Mouse (Mus musculus) CH12.LX (cell line): ENCODE results near the gene Acp2. TPM values are rescaled to one million over a fixed set of nuclear protein-coding genes. Genes with fewer than 3 reads are reported as not detected.

Source experiments
- DNase-seq: peaks from one replicate; pipeline ENCODE4 v3.0.0-alpha.2; 2013; ENCODE audit errors: extremely low read depth
- H3K27ac ChIP-seq: 2 replicates; pipeline ENCODE4 v1.5.1; 2012; ENCODE audit warnings: low read depth, mild to moderate bottlenecking, control low read depth, moderate library complexity; ENCODE audit not compliant: insufficient read depth
- H3K27me3 ChIP-seq: replicated peaks from 2 replicates; pipeline ENCODE3; 2012; ENCODE audit warnings: inconsistent platforms
- H3K36me3 ChIP-seq, 2 experiments: replicated peaks in 1 of 2; 2 replicates each; pipeline versions ENCODE3 to v1.6.1; 2012; ENCODE audit warnings: inconsistent platforms in 1 of 2, low read length in 1 of 2, mild to moderate bottlenecking in 1 of 2, mixed read lengths in 1 of 2, moderate library complexity in 1 of 2; ENCODE audit not compliant: control insufficient read depth in 1 of 2, insufficient read depth in 1 of 2
- H3K4me1 ChIP-seq, 2 experiments: 2 replicates each; pipeline ENCODE4 v1.6.1; 2012; ENCODE audit warnings: inconsistent platforms in 1 of 2, moderate library complexity in 1 of 2; ENCODE audit not compliant: insufficient read depth in 2 of 2, control insufficient read depth in 1 of 2
- H3K4me2 ChIP-seq: 2 replicates; pipeline ENCODE4 v1.6.1; 2012; ENCODE audit warnings: low read depth, mild to moderate bottlenecking, control low read depth; ENCODE audit not compliant: poor library complexity, insufficient read depth, severe bottlenecking
- H3K4me3 ChIP-seq, 3 experiments: fragments of 150-350 bp in 1 of 3; sonication (generic) in 1 of 3; replicated peaks in 1 of 3; 2 replicates each; pipeline versions ENCODE3 to v1.5.1; 2011 to 2012; ENCODE audit warnings: low read depth in 2 of 3, low read length in 2 of 3, mild to moderate bottlenecking in 2 of 3, moderate library complexity in 2 of 3, control low read depth in 1 of 3, improper control_type of control experiment in 1 of 3, inconsistent platforms in 1 of 3, mixed read lengths in 1 of 3; ENCODE audit not compliant: poor library complexity in 1 of 3
- H3K79me2 ChIP-seq: replicated peaks from 2 replicates; pipeline ENCODE4 v1.6.1; 2012; ENCODE audit warnings: mild to moderate bottlenecking, moderate library complexity; ENCODE audit not compliant: control insufficient read depth, poor library complexity, insufficient read depth, severe bottlenecking; ENCODE audit errors: extremely low read depth
- H3K9ac ChIP-seq: 2 replicates; pipeline ENCODE4 v1.6.1; 2012; ENCODE audit warnings: low read depth, mild to moderate bottlenecking, control low read depth, moderate library complexity; ENCODE audit not compliant: insufficient read depth
- H3K9me3 ChIP-seq: replicated peaks from 2 replicates; pipeline ENCODE3; 2012; ENCODE audit warnings: low read length, inconsistent platforms, mixed read lengths
- CHD1 ChIP-seq: IDR thresholded peaks from 2 replicates; pipeline ENCODE4 v1.6.1; 2012; ENCODE audit warnings: low read depth, low read length, improper control_type of control experiment, inconsistent platforms
- CTCF ChIP-seq, 2 experiments: IDR thresholded peaks in 1 of 2; conservative IDR thresholded peaks in 1 of 2; 2 replicates each; pipeline ENCODE4 v1.5.1; 2011 to 2012; ENCODE audit warnings: low read depth in 2 of 2, low read length in 2 of 2, improper control_type of control experiment in 1 of 2, inconsistent platforms in 1 of 2, mild to moderate bottlenecking in 1 of 2, moderate library complexity in 1 of 2
- E2F4 ChIP-seq: IDR thresholded peaks from 2 replicates; pipeline ENCODE4 v1.6.1; 2011; ENCODE audit warnings: low read depth, low read length, improper control_type of control experiment; ENCODE audit not compliant: insufficient replicate concordance
- ELF1 ChIP-seq: IDR thresholded peaks from 2 replicates; pipeline ENCODE4 v1.6.1; 2014; ENCODE audit warnings: low read depth, mild to moderate bottlenecking, inconsistent platforms, low read length, improper control_type of control experiment
- GABPA ChIP-seq: IDR thresholded peaks from 2 replicates; pipeline ENCODE4 v1.6.1; 2012; ENCODE audit warnings: low read depth, low read length, improper control_type of control experiment, inconsistent platforms; ENCODE audit not compliant: insufficient replicate concordance
- JUND ChIP-seq: conservative IDR thresholded peaks from 2 replicates; pipeline ENCODE4 v1.6.1; 2011; ENCODE audit warnings: low read depth, low read length, improper control_type of control experiment
- KAT2A ChIP-seq: IDR thresholded peaks from 2 replicates; pipeline ENCODE4 v1.6.1; 2012; ENCODE audit warnings: low read length, improper control_type of control experiment, inconsistent platforms; ENCODE audit not compliant: insufficient replicate concordance
- NELFE ChIP-seq: IDR thresholded peaks from 2 replicates; pipeline ENCODE4 v1.6.1; 2011; ENCODE audit warnings: low read depth, low read length, improper control_type of control experiment
- NRF1 ChIP-seq: IDR thresholded peaks from 2 replicates; pipeline ENCODE4 v1.6.1; 2014; ENCODE audit warnings: low read depth, mild to moderate bottlenecking, inconsistent platforms, low read length, improper control_type of control experiment, moderate library complexity
- PAX5 ChIP-seq: IDR thresholded peaks from 2 replicates; pipeline ENCODE4 v1.6.1; 2012; ENCODE audit warnings: low read length, inconsistent platforms, mixed read lengths
- POLR2A ChIP-seq: IDR thresholded peaks from 2 replicates; pipeline ENCODE4 v1.6.1; 2011; ENCODE audit warnings: low read depth, mild to moderate bottlenecking, improper control_type of control experiment, low read length
- POLR2AphosphoS2 ChIP-seq: IDR thresholded peaks from 2 replicates; pipeline ENCODE4 v1.6.1; 2011; ENCODE audit warnings: low read depth, low read length, improper control_type of control experiment
- RAD21 ChIP-seq: IDR thresholded peaks from 2 replicates; pipeline ENCODE4 v1.6.1; 2011; ENCODE audit warnings: low read depth, mild to moderate bottlenecking, low read length, improper control_type of control experiment, moderate library complexity
- RCOR1 ChIP-seq: conservative IDR thresholded peaks from 2 replicates; pipeline ENCODE4 v1.6.1; 2012; ENCODE audit warnings: low read depth, mild to moderate bottlenecking, inconsistent platforms, low read length, improper control_type of control experiment
- SMC3 ChIP-seq: IDR thresholded peaks from 2 replicates; pipeline ENCODE4 v1.6.1; 2011; ENCODE audit warnings: low read depth, low read length, improper control_type of control experiment
- TBP ChIP-seq: conservative IDR thresholded peaks from 2 replicates; pipeline ENCODE4 v1.6.1; 2011; ENCODE audit warnings: low read depth, low read length, improper control_type of control experiment
- TCF12 ChIP-seq: IDR thresholded peaks from 2 replicates; pipeline ENCODE4 v1.6.1; 2014; ENCODE audit warnings: low read depth, mild to moderate bottlenecking, inconsistent platforms, low read length, improper control_type of control experiment
- UBTF ChIP-seq: IDR thresholded peaks from 2 replicates; pipeline ENCODE4 v1.6.1; 2012; ENCODE audit warnings: low read depth, mild to moderate bottlenecking, inconsistent platforms, low read length, improper control_type of control experiment, moderate library complexity
- USF2 ChIP-seq: conservative IDR thresholded peaks from 2 replicates; pipeline ENCODE4 v1.6.1; 2011; ENCODE audit warnings: low read depth, low read length, improper control_type of control experiment
- ZC3H11A ChIP-seq: IDR thresholded peaks from 2 replicates; pipeline ENCODE4 v1.6.1; 2012; ENCODE audit warnings: low read depth, mild to moderate bottlenecking, inconsistent platforms, low read length, improper control_type of control experiment
- ZNF384 ChIP-seq: IDR thresholded peaks from 2 replicates; pipeline ENCODE4 v1.6.1; 2012; ENCODE audit warnings: low read depth, low read length, improper control_type of control experiment, inconsistent platforms
- dilution Hi-C: fragments of 300-500 bp; cut with MboI; formaldehyde crosslinking; loops from 2 replicates; pipeline ENCODE4 v1.14.3; 2020; ENCODE audit warnings: low sequenced_read_pairs; ENCODE audit not compliant: extremely low pct_unique_long_range_greater_than_20kb, extremely low pct_ligation_motif_present
- in situ Hi-C: fragments of 300-500 bp; cut with MboI; formaldehyde crosslinking; loops from 3 replicates; pipeline ENCODE4 v1.14.3; 2019; ENCODE audit warnings: low sequenced_read_pairs, low pct_ligation_motif_present, low pct_unique_long_range_greater_than_20kb, mixed read lengths
- polyA plus RNA-seq: library from polyadenylated mRNA; unstranded; fragments of >175 nt; gene quantifications from 2 replicates; pipeline ENCODE4 v1.2.1, GENCODE M21; 2012; ENCODE audit warnings: low read depth; ENCODE audit not compliant: insufficient read length
- total RNA-seq, 2 experiments: library from RNA; depleted of rRNA; stranded (reverse); fragments of 300-350 nt in 1 of 2; fragments of >200 nt in 1 of 2; gene quantifications; 2 replicates each; pipeline ENCODE4 v1.2.3; 2012 to 2014

Gene Acp2
- total and polyA plus RNA-seq, 3 experiments = 2.4 to 4.2 (median 3.1) TPM

GRCm38 (mm10) chr2:91213311-91213710 is 10.6 kb downstream of the Acp2 start:
- Histone ChIP-seq H3K79me2 (no peaks in the 10 kb centered on the region), H3K36me3 (peaks cover 52 to 93% of the 10 kb centered on the region in 2 experiments), H3K27me3 (no peaks in the 10 kb centered on the region), H3K4me3 (no peak overlapping the region), H3K9ac (no peak overlapping the region), H3K4me2 (no peak overlapping the region), H3K27ac (no peak overlapping the region), H3K4me1 (no peaks in the 10 kb centered on the region), H3K9me3 (no peaks in the 10 kb centered on the region)
- no peak for TF ChIP-seq JUND
- no peak for TF ChIP-seq TBP
- TF ChIP-seq NELFE = no peak
- peak; percentile 30 for TF ChIP-seq RAD21
- TF ChIP-seq ELF1 = no peak
- peak in 1 of 2 experiments; percentile 34; a peak in 1 of 4 replicates for TF ChIP-seq CTCF (conservative IDR thresholded peaks at IDR 0.05 in 1 of 2, IDR thresholded peaks at IDR 0.05 in 1 of 2; ENCODE audit: low read depth in 2 of 2, low read length in 2 of 2)
- TF ChIP-seq POLR2AphosphoS2 = no peak
- peak; percentile 1; the same call in 1 of the 2 replicates for TF ChIP-seq SMC3
- in situ Hi-C loops (no loop called here), dilution Hi-C loops (no loop called here)
- DNase-seq = no peak

- Histone ChIP-seq H3K4me1 (no peaks in the 10 kb centered on the region), H3K79me2 (no peaks in the 10 kb centered on the region), H3K27ac (no peak overlapping the region), H3K4me3 (no peak overlapping the region), H3K9me3 (no peaks in the 10 kb centered on the region), H3K27me3 (no peaks in the 10 kb centered on the region), H3K36me3 (peaks cover 24 to 73% of the 10 kb centered on the region in 2 experiments), H3K4me2 (no peak overlapping the region), H3K9ac (no peak overlapping the region)
- no peak for TF ChIP-seq POLR2A
- no peak for TF ChIP-seq ZNF384
- no peak for TF ChIP-seq NRF1
- no peak for TF ChIP-seq RCOR1
- no peak for TF ChIP-seq USF2
- TF ChIP-seq KAT2A = no peak
- no peak for TF ChIP-seq TCF12
- no peak for TF ChIP-seq UBTF
- TF ChIP-seq GABPA = no peak
- TF ChIP-seq CHD1 = no peak
- no peak for TF ChIP-seq ZC3H11A
- no peak for TF ChIP-seq PAX5
- no peak for TF ChIP-seq E2F4
- dilution Hi-C loops (no loop called here), in situ Hi-C loops (no loop called here)
- no peak for DNase-seq
Measured at GRCm38 (mm10) chr2:91217032-91217431, 14.3 kb downstream of the Acp2 start.
